Mouse (Mus musculus) neural tube, embryonic 14.5 days (tissue): ENCODE results near the gene Kcnt2. TPM values are rescaled to one million over a fixed set of nuclear protein-coding genes. Genes with fewer than 3 reads are reported as not detected.
A peak's percentile ranks its signal among the peaks of the same experiment; 100 is the strongest.

Source experiments
- ATAC-seq: fragments of 200-750 bp; cut with Nextera tagmentation; 2 replicates; pipeline ENCODE4 v1.8.0; 2017; ENCODE audit warnings: low read depth, mild to moderate bottlenecking, moderate TSS enrichment, moderate library complexity
- H3K27ac ChIP-seq: fragments of 300-500 bp; sonication (generic); 2 replicates; pipeline ENCODE4 v1.5.1; 2014; ENCODE audit warnings: low read depth, mild to moderate bottlenecking, control low read depth, low read length, moderate library complexity, mixed read lengths
- H3K27me3 ChIP-seq: fragments of 300-500 bp; sonication (generic); 2 replicates; pipeline ENCODE4 v1.6.1; 2014; ENCODE audit warnings: low read length; ENCODE audit not compliant: control insufficient read depth, insufficient read depth
- H3K36me3 ChIP-seq: fragments of 300-500 bp; sonication (generic); 2 replicates; pipeline ENCODE4 v1.6.1; 2014; ENCODE audit warnings: low read length, mixed read lengths; ENCODE audit not compliant: control insufficient read depth, insufficient read depth
- H3K4me1 ChIP-seq: fragments of 300-500 bp; sonication (generic); 2 replicates; pipeline ENCODE4 v1.6.1; 2014; ENCODE audit warnings: low read length; ENCODE audit not compliant: control insufficient read depth, insufficient read depth
- H3K4me2 ChIP-seq: fragments of 300-500 bp; sonication (generic); 2 replicates; pipeline ENCODE4 v1.6.1; 2014; ENCODE audit warnings: mild to moderate bottlenecking, low read depth, low read length, control low read depth
- H3K4me3 ChIP-seq: fragments of 300-500 bp; sonication (generic); 2 replicates; pipeline ENCODE4 v1.5.1; 2014; ENCODE audit warnings: low read depth, low read length, control low read depth, mixed read lengths
- H3K9ac ChIP-seq: fragments of 300-500 bp; sonication (generic); replicated peaks from 2 replicates; pipeline ENCODE4 v1.6.1; 2014; ENCODE audit warnings: low read depth, mild to moderate bottlenecking, control low read depth, low read length, mixed read lengths
- H3K9me3 ChIP-seq: fragments of 300-500 bp; sonication (generic); 2 replicates; pipeline ENCODE4 v1.6.1; 2016; ENCODE audit warnings: low read length; ENCODE audit not compliant: control insufficient read depth
- WGBS: fragments of 180-500 bp; shearing (Covaris S2); extraction: QIAGEN DNeasy Blood & Tissue Kit; methylation state at CpG from one replicate; pipeline ENCODE4 v1.1.7; 2014; 5-methylcytosine and 5-hydroxymethylcytosine counted together
- polyA plus RNA-seq: library from polyadenylated mRNA; unstranded; fragments of >200 nt; fragmentation: Nextera tagmentation; extraction: Ambion mirVana; gene quantifications from 2 replicates; pipeline ENCODE4 v1.2.1, GENCODE M21; 2014

Kcnt2 gene
- polyA plus RNA-seq, 1 experiment from 2014 or later, result 6.2 TPM

- Histone ChIP-seq H3K27ac (no peak overlapping the region), H3K4me2 (no peak overlapping the region), H3K9ac (no peak overlapping the region), H3K4me3 (no peak overlapping the region), H3K36me3 (no peaks in the 10 kb centered on the region), H3K4me1 (no peaks in the 10 kb centered on the region), H3K9me3 (no peaks in the 10 kb centered on the region), H3K27me3 (no peaks in the 10 kb centered on the region)
- ATAC-seq, result no peak
- WGBS, result 76% methylated on average over 3 of the region's 3 CpGs
Measured at GRCm38 (mm10) chr1:140451461-140451860, 205.5 kb downstream of the Kcnt2 start.

DNA sequence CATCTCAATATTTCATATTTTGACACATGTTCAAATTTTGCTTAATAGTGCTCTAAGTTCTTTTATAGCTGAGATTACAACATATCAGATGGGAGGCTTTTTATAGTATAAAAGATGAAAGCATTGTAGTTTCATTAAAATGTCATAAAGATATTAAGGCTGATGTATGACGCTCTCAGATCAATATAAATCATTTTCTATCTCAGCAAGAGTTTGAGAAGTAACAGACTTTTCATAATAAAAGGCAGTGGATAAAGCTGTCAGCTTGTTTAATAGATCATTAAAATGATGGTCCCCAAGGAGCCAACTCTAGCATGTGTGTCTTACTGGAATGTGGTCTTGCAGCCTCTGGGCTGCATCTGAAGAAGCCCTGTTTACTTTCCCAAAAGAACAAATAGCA lies 206.0 kb downstream of the Kcnt2 start:
- 69% methylated on average over 1 of the region's 1 CpGs for WGBS

GRCm38 (mm10) chr1:140455903-140456302 lies 209.9 kb downstream of the Kcnt2 start:
- 33% methylated on average over 2 of the region's 2 CpGs for WGBS
- H3K9me3 ChIP-seq, result no peaks in the 10 kb centered on the region
- H3K36me3 ChIP-seq, result no peaks in the 10 kb centered on the region
- no peak overlapping the region for H3K4me2 ChIP-seq
- H3K27me3 ChIP-seq, result no peaks in the 10 kb centered on the region
- no peak overlapping the region for H3K4me3 ChIP-seq
- no peak overlapping the region for H3K9ac ChIP-seq
- no peak for ATAC-seq
- H3K27ac ChIP-seq, result no peak overlapping the region
- no peaks in the 10 kb centered on the region for H3K4me1 ChIP-seq

More for the DNA sequence above, 206.0 kb downstream of the Kcnt2 start:
- no peak overlapping the region for H3K4me2 ChIP-seq
- ATAC-seq, result 0 out of 2 replicates have a peak, but pooled peaks have one; percentile 51
- H3K9ac ChIP-seq, result no peak overlapping the region
- no peaks in the 10 kb centered on the region for H3K4me1 ChIP-seq
- H3K9me3 ChIP-seq, result no peaks in the 10 kb centered on the region
- H3K4me3 ChIP-seq, result no peak overlapping the region
- H3K27ac ChIP-seq, result no peak overlapping the region
- no peaks in the 10 kb centered on the region for H3K36me3 ChIP-seq
- no peaks in the 10 kb centered on the region for H3K27me3 ChIP-seq

- Histone ChIP-seq H3K4me1 (no peaks in the 10 kb centered on the region), H3K4me3 (no peak overlapping the region), H3K27me3 (no peaks in the 10 kb centered on the region), H3K9me3 (no peaks in the 10 kb centered on the region), H3K9ac (no peak overlapping the region), H3K27ac (no peak overlapping the region), H3K36me3 (no peaks in the 10 kb centered on the region), H3K4me2 (no peak overlapping the region)
- WGBS, result 90% methylated on average over 2 of the region's 2 CpGs
- no peak for ATAC-seq
Measured at GRCm38 (mm10) chr1:140456873-140457272, 210.9 kb downstream of the Kcnt2 start.

DNA sequence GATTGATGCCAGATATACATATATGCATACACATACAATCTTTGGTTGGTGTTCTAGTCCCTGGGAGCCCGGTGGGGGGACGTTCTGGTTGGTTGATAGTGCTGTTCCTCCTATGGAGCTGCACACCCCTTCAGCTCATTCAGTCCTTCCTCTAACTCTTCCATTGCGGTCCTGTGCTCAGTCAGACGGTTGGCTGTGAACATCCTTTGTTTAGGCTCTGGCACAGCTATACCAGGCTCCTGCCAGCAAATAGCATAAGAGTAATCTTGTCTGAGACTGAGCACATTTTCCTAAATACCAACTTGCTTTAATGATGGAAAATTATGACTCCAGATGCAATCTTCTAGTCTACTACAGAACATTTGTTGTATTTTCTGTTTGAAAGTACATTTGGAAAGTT lies 222.4 kb downstream of the Kcnt2 start:
- Histone ChIP-seq H3K4me3 (no peak overlapping the region), H3K9me3 (no peaks in the 10 kb centered on the region), H3K4me1 (no peaks in the 10 kb centered on the region), H3K9ac (no peak overlapping the region), H3K36me3 (no peaks in the 10 kb centered on the region), H3K27ac (no peak overlapping the region), H3K27me3 (no peaks in the 10 kb centered on the region), H3K4me2 (no peak overlapping the region)
- WGBS, result 83% methylated on average over 4 of the region's 4 CpGs
- ATAC-seq, result no peak

GRCm38 (mm10) chr1:140469586-140469985 lies 223.6 kb downstream of the Kcnt2 start:
- Histone ChIP-seq H3K27ac (no peak overlapping the region), H3K4me3 (no peak overlapping the region), H3K9me3 (no peaks in the 10 kb centered on the region), H3K36me3 (no peaks in the 10 kb centered on the region), H3K4me2 (no peak overlapping the region), H3K4me1 (no peaks in the 10 kb centered on the region), H3K27me3 (no peaks in the 10 kb centered on the region), H3K9ac (no peak overlapping the region)
- ATAC-seq, result no peak
- 96% methylated on average over 1 of the region's 1 CpGs for WGBS

DNA sequence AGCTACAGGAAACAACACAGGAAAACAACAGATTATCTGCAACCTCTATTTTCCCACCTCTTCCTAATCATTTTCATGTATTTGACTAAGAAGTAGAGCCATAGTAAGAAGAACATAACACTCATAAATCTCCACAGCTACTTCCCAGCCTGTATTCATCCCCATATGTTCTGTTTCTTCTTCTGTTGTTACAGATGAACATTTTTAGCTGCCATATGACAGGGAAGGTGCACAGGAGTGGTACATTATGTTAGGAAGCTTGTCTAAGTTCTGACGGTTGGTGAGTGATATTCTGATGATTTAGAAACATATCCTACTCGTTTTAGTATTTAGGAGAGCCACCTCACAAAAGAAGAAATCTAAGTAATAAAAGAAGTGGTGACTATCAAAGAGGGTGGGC lies 231.0 kb downstream of the Kcnt2 start:
- H3K9ac ChIP-seq, result no peak overlapping the region
- H3K4me2 ChIP-seq, result no peak overlapping the region
- no peaks in the 10 kb centered on the region for H3K4me1 ChIP-seq
- H3K9me3 ChIP-seq, result no peaks in the 10 kb centered on the region
- H3K36me3 ChIP-seq, result no peaks in the 10 kb centered on the region
- H3K27me3 ChIP-seq, result no peaks in the 10 kb centered on the region
- no peak for ATAC-seq
- WGBS, result 64% methylated on average over 2 of the region's 2 CpGs
- no peak overlapping the region for H3K27ac ChIP-seq
- H3K4me3 ChIP-seq, result no peak overlapping the region

DNA sequence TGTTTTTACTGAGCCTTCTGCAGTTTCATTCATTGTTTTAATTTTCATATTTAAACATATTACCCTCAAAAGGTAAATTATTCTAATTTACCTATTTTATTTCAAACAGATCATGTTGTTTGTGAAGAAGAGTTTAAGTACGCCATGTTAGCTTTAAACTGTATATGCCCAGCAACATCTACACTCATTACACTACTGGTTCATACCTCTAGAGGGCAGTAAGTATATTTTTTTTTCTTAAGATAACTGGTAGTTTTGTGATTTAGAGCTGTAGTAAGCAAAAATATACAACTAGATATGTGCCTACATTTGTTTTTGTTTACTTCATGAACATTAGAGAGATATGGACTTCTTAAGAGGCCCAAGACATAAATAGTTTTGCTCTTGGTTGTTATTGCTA lies 238.1 kb downstream of the Kcnt2 start:
- H3K9me3 ChIP-seq, result no peaks in the 10 kb centered on the region
- no peaks in the 10 kb centered on the region for H3K27me3 ChIP-seq
- H3K9ac ChIP-seq, result no peak overlapping the region
- H3K27ac ChIP-seq, result no peak overlapping the region
- 85% methylated on average over 1 of the region's 1 CpGs for WGBS
- no peak overlapping the region for H3K4me3 ChIP-seq
- no peaks in the 10 kb centered on the region for H3K4me1 ChIP-seq
- ATAC-seq, result no peak
- H3K36me3 ChIP-seq, result no peaks in the 10 kb centered on the region
- no peak overlapping the region for H3K4me2 ChIP-seq

GRCm38 (mm10) chr1:140489816-140490215 lies 243.9 kb downstream of the Kcnt2 start:
- no peaks in the 10 kb centered on the region for H3K9me3 ChIP-seq
- no peaks in the 10 kb centered on the region for H3K4me1 ChIP-seq
- H3K27me3 ChIP-seq, result no peaks in the 10 kb centered on the region
- H3K9ac ChIP-seq, result no peak overlapping the region
- 83% methylated on average over 2 of the region's 2 CpGs for WGBS
- no peak overlapping the region for H3K27ac ChIP-seq
- H3K4me2 ChIP-seq, result no peak overlapping the region
- H3K4me3 ChIP-seq, result no peak overlapping the region
- no peak for ATAC-seq
- H3K36me3 ChIP-seq, result no peaks in the 10 kb centered on the region

- ATAC-seq, result no peak
- H3K4me1 ChIP-seq, result no peaks in the 10 kb centered on the region
- no peak overlapping the region for H3K4me2 ChIP-seq
- 94% methylated on average over 1 of the region's 1 CpGs for WGBS
- no peaks in the 10 kb centered on the region for H3K9me3 ChIP-seq
- no peak overlapping the region for H3K27ac ChIP-seq
- no peaks in the 10 kb centered on the region for H3K36me3 ChIP-seq
- no peaks in the 10 kb centered on the region for H3K27me3 ChIP-seq
- no peak overlapping the region for H3K4me3 ChIP-seq
- H3K9ac ChIP-seq, result no peak overlapping the region
Measured at GRCm38 (mm10) chr1:140491406-140491805, 245.4 kb downstream of the Kcnt2 start.
